Mouse (Mus musculus): ENCODE results near the gene Ppil1.

Ppil1 gene

DNA sequence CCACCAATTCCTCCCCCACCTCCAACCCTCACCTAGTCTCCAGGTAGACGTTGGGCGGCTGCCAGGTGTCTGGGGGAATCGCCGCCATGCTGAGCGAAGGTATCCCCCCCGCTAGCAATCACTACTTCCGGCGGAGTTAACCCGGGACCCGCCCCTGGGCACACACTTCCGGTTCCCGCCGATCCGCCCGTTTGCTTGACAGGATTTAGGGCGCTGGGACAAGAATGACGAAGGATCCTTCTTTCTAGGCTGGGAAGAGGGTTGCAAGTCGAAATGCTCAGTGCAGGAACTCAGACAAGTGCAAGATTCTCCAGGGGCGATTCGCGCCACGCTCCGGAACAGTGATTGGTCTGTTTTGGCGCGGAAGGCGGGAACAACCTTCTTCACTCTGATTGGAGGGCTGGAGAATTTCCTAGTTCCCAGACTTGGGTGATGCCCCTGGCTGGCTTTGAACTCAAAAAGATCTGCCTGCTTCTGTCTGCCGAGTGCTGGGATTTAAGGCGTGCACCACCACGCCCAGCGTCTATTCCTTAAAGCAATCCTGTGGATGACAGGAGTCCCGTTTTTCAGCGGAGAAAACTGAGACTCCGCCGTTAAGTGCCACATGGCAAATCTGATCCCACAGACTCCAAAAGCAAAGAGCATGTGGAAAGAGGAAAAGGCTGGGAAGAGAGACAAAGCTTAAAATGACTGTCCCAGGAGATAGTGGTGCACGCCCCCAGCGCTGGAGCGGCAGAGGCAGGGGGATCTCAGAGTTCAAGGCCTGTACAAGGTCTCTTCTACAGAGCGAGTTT is at the start of gene Ppil1:
Gene Ppil1, minus strand, starts transcription at position 347 of the 794 bp plus-strand sequence.
- peak; percentile 92 for DNase-seq (ENCODE audit: low read depth)

DNA sequence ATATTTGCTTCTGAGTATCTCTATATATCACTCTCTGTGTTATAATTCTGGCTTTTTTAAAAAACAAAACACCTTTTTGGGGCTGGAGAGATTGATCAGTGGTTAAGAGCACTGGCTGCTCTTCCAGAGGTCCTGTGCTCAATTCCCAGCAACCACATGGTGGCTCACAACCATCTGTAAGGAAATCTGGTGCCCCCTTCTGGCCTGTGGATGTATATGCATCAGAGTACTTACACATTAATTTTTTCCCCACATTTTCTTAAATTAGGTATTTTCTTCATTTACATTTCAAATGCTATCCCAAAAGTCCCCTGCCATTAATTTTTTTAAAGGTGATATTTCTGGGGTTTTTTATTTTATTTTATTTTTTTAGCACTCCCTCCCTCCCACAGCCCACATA is 49.3 kb upstream of the Ppil1 start:
- DNase-seq (ENCODE audit: low read depth) = peak; percentile 43

GRCm38 (mm10) chr17:29312082-29312481 is 48.1 kb upstream of the Ppil1 start:
- no peak for DNase-seq (ENCODE audit: low read depth)

- DNase-seq (ENCODE audit: low read depth) = no peak
These were observed 47.6 kb upstream of the Ppil1 start for GRCm38 (mm10) chr17:29311602-29312001.

- no peak for DNase-seq (ENCODE audit: low read depth)
These were observed 46.2 kb upstream of the Ppil1 start for GRCm38 (mm10) chr17:29310056-29310623.

DNA sequence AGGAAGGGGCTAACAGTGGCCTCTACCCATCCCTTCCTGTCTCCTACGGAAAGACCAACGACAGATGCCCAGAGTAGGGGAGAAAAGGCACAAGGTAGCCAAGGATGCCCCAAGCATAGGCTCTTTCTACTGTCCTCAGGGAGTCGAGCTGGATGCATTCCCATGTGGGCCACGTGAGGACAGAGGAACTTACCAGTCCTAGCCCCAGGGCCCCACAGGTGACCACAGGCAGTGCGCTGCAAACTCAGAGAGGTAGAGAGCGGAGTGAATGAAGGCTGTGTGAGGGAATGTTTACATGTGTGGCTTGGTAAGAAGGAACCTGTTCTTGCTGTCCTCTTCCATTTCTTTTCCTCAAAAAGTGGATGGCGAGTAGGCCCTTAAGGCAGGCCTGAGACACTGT is 41.9 kb upstream of the Ppil1 start:
- no peak for DNase-seq (ENCODE audit: low read depth)

- DNase-seq (ENCODE audit: low read depth) = no peak
These were observed 41.2 kb upstream of the Ppil1 start for GRCm38 (mm10) chr17:29305058-29305806.

GRCm38 (mm10) chr17:29304376-29305057 is 40.5 kb upstream of the Ppil1 start:
- DNase-seq (ENCODE audit: low read depth) = peak; percentile 86

DNA sequence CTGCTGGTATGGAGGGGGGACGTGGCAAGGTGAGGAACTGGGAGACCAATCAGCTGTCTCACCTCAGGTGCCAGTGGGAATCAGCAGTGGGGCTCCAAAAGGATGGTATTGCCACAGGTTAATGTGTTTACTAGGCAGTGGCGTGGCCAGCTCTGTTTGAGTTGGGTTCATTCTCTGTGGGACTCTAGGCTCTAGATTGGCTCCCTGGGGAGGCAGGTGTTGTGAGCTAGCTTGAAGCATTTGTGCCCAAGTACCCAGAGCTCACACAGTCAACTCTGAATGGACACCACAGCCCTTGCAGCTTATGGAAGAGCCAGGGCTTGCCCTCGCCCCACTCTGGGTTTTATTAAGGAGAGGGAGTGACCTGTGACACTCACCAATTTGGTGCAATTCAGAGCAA is 39.9 kb upstream of the Ppil1 start:
- no peak for DNase-seq (ENCODE audit: low read depth)

DNA sequence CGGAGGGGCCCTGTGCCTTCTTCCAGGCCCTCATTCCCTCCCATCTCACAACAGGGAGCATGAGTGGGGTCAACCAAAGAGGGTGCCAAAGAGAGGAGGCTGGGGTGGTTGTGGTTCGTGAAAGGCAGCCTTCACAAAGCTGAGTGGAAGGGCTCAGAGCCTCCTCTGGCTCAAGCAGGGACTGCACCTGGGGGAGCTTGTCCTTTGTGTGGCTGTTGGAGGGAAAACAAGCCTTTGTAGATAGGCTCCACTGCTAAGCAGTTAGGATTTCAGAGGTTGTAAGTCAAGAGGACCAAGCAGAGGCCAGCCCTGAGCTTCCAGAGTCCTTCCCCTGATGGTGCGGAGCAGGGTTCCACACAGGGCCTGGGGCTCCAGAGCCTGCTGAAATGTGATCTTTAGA is 39.1 kb upstream of the Ppil1 start:
- no peak for DNase-seq (ENCODE audit: low read depth)

- DNase-seq (ENCODE audit: low read depth) = no peak
These were observed 38.2 kb upstream of the Ppil1 start for GRCm38 (mm10) chr17:29302149-29302548.

- DNase-seq (ENCODE audit: low read depth) = no peak
These were observed 37.4 kb upstream of the Ppil1 start for GRCm38 (mm10) chr17:29301421-29301820.

GRCm38 (mm10) chr17:29300926-29301325 is 36.9 kb upstream of the Ppil1 start:
- no peak for DNase-seq (ENCODE audit: low read depth)

DNA sequence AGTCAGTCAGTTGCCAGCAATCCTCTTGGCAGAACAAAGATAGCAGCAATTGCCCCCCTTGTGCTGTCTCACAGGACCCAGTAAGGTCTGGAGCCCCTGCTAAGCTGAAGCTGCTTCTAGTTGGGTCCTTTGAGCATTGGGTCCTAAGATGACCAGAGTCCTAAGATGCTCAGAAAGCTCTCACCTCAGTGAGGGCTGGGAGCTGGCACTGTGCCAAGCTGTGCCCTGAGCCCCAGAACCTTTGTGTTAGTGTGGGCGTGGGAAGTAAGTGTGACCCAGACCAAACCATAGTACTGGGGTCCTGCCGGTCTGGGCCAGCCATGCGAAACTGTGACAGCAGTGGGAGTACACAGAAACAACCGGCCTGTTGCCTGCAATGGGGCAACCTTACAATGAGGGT is 35.3 kb upstream of the Ppil1 start:
- DNase-seq (ENCODE audit: low read depth) = no peak

DNA sequence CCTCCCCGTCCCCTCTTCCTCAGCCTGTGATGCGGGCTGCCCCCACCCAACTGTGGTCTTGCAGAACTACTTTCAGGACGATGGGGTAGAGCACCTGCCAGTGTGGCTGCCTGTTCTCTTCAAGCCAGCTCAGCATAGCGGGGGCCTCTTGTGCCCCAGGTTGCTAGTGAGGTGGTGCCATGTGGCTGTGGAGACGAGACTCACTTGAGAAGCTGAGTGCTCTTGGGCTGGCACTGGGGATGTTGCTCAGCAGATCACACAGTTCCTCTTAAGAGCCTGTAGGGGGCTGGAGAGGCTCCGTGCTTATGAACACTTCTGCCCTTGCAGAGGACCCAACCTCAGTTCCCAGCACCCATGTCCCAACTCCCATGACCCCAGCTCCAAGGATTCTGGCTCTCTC is 33.8 kb upstream of the Ppil1 start:
- peak; percentile 41 for DNase-seq (ENCODE audit: low read depth)

GRCm38 (mm10) chr17:29297321-29297720 is 33.3 kb upstream of the Ppil1 start:
- DNase-seq (ENCODE audit: low read depth) = no peak

DNA sequence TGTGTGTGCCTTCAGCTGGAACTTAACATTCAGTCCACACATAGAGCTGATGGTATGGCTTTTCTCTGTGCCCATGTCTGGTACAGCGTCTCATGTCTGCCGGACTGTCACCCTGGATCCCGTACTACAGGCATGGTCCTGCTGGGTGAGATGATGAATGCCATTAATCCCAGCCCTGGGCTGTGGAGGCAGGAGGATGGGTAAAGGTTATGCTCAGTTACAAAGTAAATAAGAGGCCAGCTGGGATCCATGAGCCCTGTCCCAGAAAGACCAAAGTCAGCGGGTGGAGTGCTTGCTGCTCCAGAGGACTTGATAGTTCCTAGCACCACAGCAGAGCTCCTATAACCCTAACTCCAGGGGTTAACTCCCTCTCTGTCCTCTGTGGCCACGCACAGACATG is 31.8 kb upstream of the Ppil1 start:
- no peak for DNase-seq (ENCODE audit: low read depth)

DNA sequence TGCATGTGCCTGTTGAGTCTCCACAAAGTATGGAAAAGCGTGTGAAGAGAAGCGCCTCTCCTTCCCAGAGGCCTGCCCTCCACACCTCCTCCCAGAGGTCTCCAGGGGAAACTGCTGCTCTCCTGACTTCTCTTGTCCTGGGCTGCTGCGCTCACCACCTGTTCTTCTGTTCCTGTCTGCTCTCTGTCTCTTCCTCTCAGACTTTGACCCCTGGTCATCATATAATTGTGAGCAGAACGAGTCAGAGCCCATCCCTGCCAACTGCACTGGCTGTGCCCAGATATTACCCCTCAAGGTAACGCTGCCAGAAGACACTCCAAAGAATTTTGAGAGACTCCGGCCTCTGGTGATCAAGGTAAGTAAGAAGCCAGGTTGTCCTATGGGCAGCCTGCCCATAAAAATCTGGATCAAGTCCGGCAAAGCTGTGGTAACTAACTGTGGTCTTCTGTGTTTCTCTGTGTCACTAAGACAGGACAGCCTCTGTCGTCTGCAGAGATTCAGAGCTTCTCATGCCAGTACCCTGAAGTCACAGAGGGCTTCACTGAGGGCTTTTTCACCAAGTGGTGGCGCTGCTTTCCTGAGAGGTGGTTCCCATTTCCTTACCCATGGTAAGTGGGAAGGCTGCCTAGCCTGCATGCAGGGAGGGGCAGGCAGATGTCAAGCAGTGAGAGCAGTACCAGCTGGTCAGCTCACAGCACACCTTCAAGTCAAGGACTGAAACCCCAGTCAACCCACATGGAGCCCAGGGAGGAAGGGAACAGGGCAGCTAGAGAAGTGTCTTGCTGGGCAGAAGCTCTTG is 30.0 kb upstream of the Ppil1 start:
- DNase-seq (ENCODE audit: low read depth) = no peak

DNA sequence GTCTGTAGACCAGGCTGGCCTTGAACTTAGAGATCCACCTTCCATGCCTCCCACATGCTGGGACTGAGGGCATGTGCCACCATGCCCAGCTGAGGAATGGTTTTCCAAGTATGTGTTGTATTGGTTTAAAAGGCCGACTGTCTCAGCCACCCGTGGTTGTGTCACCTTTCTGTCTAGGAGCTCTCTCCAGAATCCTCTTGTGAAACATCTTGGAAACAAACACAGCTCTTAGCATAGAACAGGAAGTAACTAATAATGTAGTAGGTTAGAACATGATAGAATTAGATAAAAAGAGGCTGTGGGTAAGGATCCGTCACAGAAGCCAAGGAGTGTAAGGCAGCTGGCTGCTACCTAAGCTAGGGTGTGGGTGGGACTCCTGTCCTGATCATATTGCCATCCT is 29.0 kb upstream of the Ppil1 start:
- no peak for DNase-seq (ENCODE audit: low read depth)

DNA sequence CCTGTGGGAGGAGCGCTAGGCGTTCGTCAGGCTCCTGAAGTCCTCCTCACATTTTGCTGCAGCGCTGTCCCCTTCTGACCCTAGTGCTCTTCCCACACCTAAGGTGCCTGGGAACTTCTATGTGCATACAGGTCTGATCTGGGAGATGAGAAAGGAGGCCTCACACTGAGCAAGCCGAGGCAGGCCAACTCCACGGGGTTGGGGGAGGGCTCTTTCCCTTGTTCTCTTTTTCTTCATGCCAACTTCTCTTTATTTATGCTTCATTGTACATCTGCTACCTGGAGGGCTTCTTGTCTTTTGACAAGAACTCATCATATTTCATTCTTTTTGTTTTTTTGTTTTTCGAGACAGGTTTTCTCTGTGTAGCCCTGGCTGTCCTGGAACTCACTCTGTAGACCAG is 27.8 kb upstream of the Ppil1 start:
- DNase-seq (ENCODE audit: low read depth) = no peak

GRCm38 (mm10) chr17:29282216-29282952 is 18.4 kb upstream of the Ppil1 start:
- DNase-seq (ENCODE audit: low read depth) = no peak

Data from 416B (cell line).